Mouse (Mus musculus) olfactory bulb, adult 2 months (tissue): ENCODE results near the gene Bmpr1b.

Experiments used
- CTCF ChIP-seq: fragments of 200-500 bp; IDR thresholded peaks from 2 replicates; pipeline ENCODE4 v1.5.1; 2012; ENCODE audit warnings: low read depth, mild to moderate bottlenecking, low read length, moderate library complexity; ENCODE audit not compliant: insufficient read depth
- POLR2A ChIP-seq: fragments of 200-500 bp; IDR thresholded peaks from 2 replicates; pipeline ENCODE4 v1.6.1; 2012; ENCODE audit warnings: mild to moderate bottlenecking, low read depth, low read length, moderate library complexity; ENCODE audit not compliant: insufficient read depth

- TF ChIP-seq CTCF: no peak
- no peak for TF ChIP-seq POLR2A
Measured at GRCm38 (mm10) chr3:142113208-142113607, 56.0 kb downstream of the Bmpr1b start.
